Mouse (Mus musculus): ENCODE measurements around the gene Cyp2s1.

DNA sequence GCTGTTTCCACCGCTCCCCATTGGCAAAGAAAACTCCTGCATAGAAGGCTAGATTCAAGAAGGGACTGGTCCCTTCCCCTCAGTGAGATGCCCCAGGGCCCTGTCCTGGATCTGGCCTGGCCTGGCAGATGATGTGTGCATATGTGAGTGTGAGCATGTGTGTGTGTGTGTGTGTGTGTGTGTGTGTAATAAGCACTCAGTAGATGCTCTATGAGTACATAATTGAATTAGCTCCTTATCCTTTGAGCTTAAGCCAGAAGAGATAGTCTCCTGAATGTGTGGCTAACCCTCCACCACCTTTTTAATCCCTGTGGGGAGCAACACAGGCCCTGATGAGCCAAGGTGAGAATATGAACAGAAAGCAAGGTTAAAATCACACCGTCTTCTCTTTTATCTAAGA, 5.0 kb downstream of the Cyp2s1 start:
- TF ChIP-seq GATA1 (IDR thresholded peaks at IDR 0.05; ENCODE audit: low read length) = no peak
- TF ChIP-seq TAL1 (IDR thresholded peaks at IDR 0.05; ENCODE audit: low read length) = no peak

Data from erythroblast, embryonic 14.5 days (primary cell).